Mouse (Mus musculus): ENCODE measurements around the gene Sphk1. TPM values are rescaled to one million over a fixed set of nuclear protein-coding genes. Genes with fewer than 3 reads are reported as not detected.

The Sphk1 gene
- total and polyA plus RNA-seq, 2 experiments, result 0.21 to 0.55 TPM

DNA sequence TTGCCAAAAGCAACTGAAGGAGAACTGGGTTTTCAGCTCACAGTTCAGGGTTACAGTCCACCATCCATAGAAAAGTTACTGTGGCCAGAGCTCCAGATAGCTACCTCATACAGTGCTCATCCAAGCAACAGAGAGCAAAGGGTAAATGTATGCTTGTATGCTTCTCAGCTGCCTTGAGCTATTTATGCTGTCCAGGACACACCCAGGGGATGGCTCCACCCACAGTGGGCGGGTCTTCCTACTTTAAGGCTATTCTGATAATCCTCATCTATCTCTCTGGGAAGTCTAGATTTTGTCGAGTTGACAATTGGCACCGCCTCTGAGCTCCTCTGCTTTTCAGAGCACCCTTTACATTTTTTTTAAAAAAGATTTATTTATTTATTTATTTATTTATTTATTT is 9.6 kb upstream of the Sphk1 start:
- Histone ChIP-seq H3K27me3 (ENCODE audit: control insufficient read depth, insufficient read depth, low read length) (no peaks in the 10 kb centered on the region), H3K27ac (replicated peaks; ENCODE audit: insufficient read depth, low read depth, low read length) (no peak overlapping the region), H3K4me1 (ENCODE audit: control insufficient read depth, insufficient read depth, low read length) (no peaks in the 10 kb centered on the region), H3K79me2 (ENCODE audit: control insufficient read depth, insufficient read depth, low read length) (no peaks in the 10 kb centered on the region), H3K9ac (ENCODE audit: low read depth, low read length) (no peak overlapping the region), H3K4me3 (ENCODE audit: insufficient read depth, low read depth, low read length) (no peak overlapping the region), H3K36me3 (ENCODE audit: control insufficient read depth, insufficient read depth, low read length) (no peaks in the 10 kb centered on the region)
- TF ChIP-seq CTCF (IDR thresholded peaks at IDR 0.05; ENCODE audit: low read depth, low read length) (no peak), POLR2A (IDR thresholded peaks at IDR 0.05; ENCODE audit: extremely low read depth, insufficient read depth, low read length) (no peak)
- 66% methylated on average over 3 of the region's 3 CpGs for WGBS
- no peak for DNase-seq (ENCODE audit: extremely low read depth, low read depth, low spot score)

DNA sequence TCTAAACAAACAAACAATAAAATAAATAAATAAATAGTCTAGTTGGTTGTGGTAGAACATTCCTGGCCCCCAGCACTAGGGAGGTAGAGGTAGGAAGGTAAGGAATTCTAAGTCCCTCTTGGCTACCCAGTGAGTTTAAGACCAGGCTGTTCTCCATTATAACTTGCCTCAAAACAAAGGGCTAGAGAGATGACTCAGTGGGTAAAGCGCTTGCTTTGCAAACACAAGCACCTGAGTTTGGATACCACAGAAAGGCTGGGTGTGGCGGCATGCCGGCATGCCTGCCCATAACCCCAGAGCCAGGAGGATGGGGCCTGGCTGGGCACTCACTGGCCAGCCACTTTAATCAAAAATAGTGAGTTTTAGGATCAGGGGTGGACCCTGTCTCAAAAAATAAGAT is 8.7 kb upstream of the Sphk1 start:
- WGBS, result 86% methylated on average over 3 of the region's 3 CpGs
- no peak for TF ChIP-seq POLR2A (IDR thresholded peaks at IDR 0.05; ENCODE audit: extremely low read depth, insufficient read depth, low read length)
- DNase-seq (ENCODE audit: extremely low read depth, low read depth, low spot score), result no peak
- Histone ChIP-seq H3K4me3 (ENCODE audit: insufficient read depth, low read depth, low read length) (no peak overlapping the region), H3K36me3 (ENCODE audit: control insufficient read depth, insufficient read depth, low read length) (no peaks in the 10 kb centered on the region), H3K27ac (replicated peaks; ENCODE audit: insufficient read depth, low read depth, low read length) (no peak overlapping the region), H3K27me3 (ENCODE audit: control insufficient read depth, insufficient read depth, low read length) (no peaks in the 10 kb centered on the region), H3K9ac (ENCODE audit: low read depth, low read length) (no peak overlapping the region), H3K4me1 (ENCODE audit: control insufficient read depth, insufficient read depth, low read length) (no peaks in the 10 kb centered on the region), H3K79me2 (ENCODE audit: control insufficient read depth, insufficient read depth, low read length) (no peaks in the 10 kb centered on the region)

DNA sequence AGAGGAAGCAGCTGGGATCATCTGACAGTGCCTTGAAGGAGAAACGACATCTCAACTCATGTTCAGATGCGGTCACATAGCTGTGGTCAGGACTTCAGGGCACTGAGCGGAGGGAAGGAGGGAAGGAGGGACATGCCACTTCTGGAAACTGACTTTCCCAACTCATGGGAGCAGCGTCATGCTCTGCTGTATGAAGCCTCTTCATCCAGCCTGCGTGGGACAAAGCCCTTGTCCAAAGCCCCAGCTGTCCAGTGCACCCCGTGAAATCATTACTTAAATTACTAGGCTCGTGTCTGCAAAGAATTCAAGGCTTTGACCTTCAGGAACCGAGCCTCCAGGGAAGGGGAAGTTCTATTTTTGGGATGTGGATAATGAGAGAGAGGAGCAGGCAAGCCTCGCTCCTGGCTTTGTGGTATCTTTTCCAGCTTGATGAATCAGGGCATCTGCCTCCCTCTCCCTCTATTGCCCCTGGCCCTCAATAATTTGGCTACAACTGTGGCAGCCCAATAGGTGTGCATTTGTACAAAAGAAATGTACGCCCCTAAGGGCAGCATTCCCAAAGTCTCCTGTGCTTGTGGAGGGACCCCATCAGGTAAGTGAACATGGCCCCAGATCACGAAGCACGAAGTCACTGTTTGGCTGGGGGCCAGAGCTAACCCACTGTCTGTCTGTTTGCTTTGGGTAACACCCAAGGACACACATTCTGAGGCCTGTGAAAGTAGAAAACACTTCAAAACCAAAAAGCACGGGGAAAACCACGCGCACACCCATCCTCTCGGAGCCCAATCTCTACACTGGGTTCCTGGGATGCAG is 7.6 kb upstream of the Sphk1 start:
- Histone ChIP-seq H3K27me3 (ENCODE audit: control insufficient read depth, insufficient read depth, low read length) (no peaks in the 10 kb centered on the region), H3K79me2 (ENCODE audit: control insufficient read depth, insufficient read depth, low read length) (no peaks in the 10 kb centered on the region), H3K36me3 (ENCODE audit: control insufficient read depth, insufficient read depth, low read length) (no peaks in the 10 kb centered on the region), H3K4me1 (ENCODE audit: control insufficient read depth, insufficient read depth, low read length) (no peaks in the 10 kb centered on the region), H3K4me3 (ENCODE audit: insufficient read depth, low read depth, low read length) (no peak overlapping the region), H3K9ac (ENCODE audit: low read depth, low read length) (no peak overlapping the region), H3K27ac (replicated peaks; ENCODE audit: insufficient read depth, low read depth, low read length) (no peak overlapping the region)
- no peak for DNase-seq (ENCODE audit: extremely low read depth, low read depth, low spot score)
- WGBS, result 46% methylated on average over 16 of the region's 16 CpGs
- no peak for TF ChIP-seq POLR2A (IDR thresholded peaks at IDR 0.05; ENCODE audit: extremely low read depth, insufficient read depth, low read length)
- TF ChIP-seq CTCF (IDR thresholded peaks at IDR 0.05; ENCODE audit: low read depth, low read length), result no peak

DNA sequence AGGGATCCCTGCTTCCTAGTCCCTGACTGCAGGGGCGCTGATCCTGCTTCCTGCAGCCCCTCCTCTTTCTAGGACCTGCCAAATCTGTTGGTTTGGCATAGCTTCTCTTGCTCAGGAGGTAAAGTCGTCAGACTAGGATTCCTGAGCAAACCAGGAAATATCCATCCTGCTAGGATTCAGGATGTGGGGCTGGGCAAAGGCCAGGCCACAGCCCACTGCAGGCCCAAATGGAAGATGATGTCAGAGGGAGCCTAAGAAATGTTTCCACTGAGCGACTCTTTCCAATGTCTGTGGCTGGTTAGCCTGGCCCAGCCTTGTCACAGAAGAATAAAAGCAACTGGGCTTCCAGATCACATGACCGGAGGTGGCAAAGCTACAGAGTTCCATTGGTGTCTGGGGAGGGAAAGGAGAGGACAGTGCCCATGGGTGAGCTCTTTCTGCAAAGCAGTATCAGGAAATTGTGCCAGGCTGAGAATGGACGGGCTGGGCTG is 7.0 kb upstream of the Sphk1 start:
- DNase-seq (ENCODE audit: extremely low read depth, low read depth, low spot score), result no peak

DNA sequence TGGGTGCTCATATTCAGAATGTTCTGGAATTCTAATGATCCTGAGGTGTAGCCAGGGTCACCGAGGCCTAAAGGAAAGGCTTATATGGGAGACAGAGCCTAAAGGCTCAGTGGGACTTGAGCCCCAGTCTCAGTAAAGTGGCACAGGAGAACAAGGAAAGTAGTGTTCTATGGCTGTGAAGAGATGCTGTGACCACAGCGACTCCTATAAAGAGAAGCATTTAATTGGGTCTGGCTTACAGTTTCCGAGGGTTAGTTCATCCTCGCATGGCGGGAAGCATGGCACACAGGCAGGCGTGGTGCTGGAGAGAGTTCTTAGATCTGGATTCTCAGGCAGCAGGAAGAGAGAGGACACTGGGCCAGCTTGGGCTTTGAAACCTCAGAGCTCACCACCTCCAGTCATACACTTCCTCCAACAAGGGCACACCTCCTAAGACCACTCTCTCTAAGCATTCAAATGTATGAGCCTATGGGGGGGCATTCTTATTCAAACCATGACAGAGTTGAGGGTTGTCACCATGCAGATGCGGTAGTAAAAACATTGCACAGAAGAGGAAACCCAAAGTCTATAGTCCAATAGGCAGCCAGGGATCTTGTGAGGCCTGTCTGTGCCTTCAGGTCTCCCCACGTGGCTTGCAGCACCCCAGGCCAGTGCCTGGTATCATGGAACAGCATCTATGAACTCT is 1.9 kb upstream of the Sphk1 start:
- H3K4me3 ChIP-seq (ENCODE audit: insufficient read depth, low read depth, low read length), result no peak overlapping the region
- no peaks in the 10 kb centered on the region for H3K4me1 ChIP-seq (ENCODE audit: control insufficient read depth, insufficient read depth, low read length)
- no peak for TF ChIP-seq CTCF (IDR thresholded peaks at IDR 0.05; ENCODE audit: low read depth, low read length)
- TF ChIP-seq POLR2A (IDR thresholded peaks at IDR 0.05; ENCODE audit: extremely low read depth, insufficient read depth, low read length), result no peak
- no peaks in the 10 kb centered on the region for H3K79me2 ChIP-seq (ENCODE audit: control insufficient read depth, insufficient read depth, low read length)
- no peaks in the 10 kb centered on the region for H3K36me3 ChIP-seq (ENCODE audit: control insufficient read depth, insufficient read depth, low read length)
- peaks cover 18% of the 10 kb centered on the region for H3K27me3 ChIP-seq (ENCODE audit: control insufficient read depth, insufficient read depth, low read length)
- H3K9ac ChIP-seq (ENCODE audit: low read depth, low read length), result no peak overlapping the region
- DNase-seq (ENCODE audit: extremely low read depth, low read depth, low spot score), result no peak
- H3K27ac ChIP-seq (replicated peaks; ENCODE audit: insufficient read depth, low read depth, low read length), result no peak overlapping the region
- WGBS, result 91% methylated on average over 8 of the region's 8 CpGs

More for the DNA sequence above, 7.0 kb upstream of the Sphk1 start:
- no peak overlapping the region for H3K9ac ChIP-seq (ENCODE audit: low read depth, low read length)
- H3K27ac ChIP-seq (replicated peaks; ENCODE audit: insufficient read depth, low read depth, low read length), result no peak overlapping the region
- no peaks in the 10 kb centered on the region for H3K27me3 ChIP-seq (ENCODE audit: control insufficient read depth, insufficient read depth, low read length)
- TF ChIP-seq POLR2A (IDR thresholded peaks at IDR 0.05; ENCODE audit: extremely low read depth, insufficient read depth, low read length) (no peak), CTCF (IDR thresholded peaks at IDR 0.05; ENCODE audit: low read depth, low read length) (no peak)
- H3K36me3 ChIP-seq (ENCODE audit: control insufficient read depth, insufficient read depth, low read length), result no peaks in the 10 kb centered on the region
- 49% methylated on average over 5 of the region's 5 CpGs for WGBS
- no peaks in the 10 kb centered on the region for H3K4me1 ChIP-seq (ENCODE audit: control insufficient read depth, insufficient read depth, low read length)
- H3K4me3 ChIP-seq (ENCODE audit: insufficient read depth, low read depth, low read length), result no peak overlapping the region
- H3K79me2 ChIP-seq (ENCODE audit: control insufficient read depth, insufficient read depth, low read length), result no peaks in the 10 kb centered on the region
